Mouse (Mus musculus) effector memory CD4-positive, alpha-beta T cell, adult 5 months (primary cell): ENCODE measurements around the gene Fetub. TPM values are rescaled to one million over a fixed set of nuclear protein-coding genes. Genes with fewer than 3 reads are reported as not detected.

Source experiments
- polyA plus RNA-seq: library from polyadenylated mRNA; unstranded; fragments of 100-300 nt; shearing (Covaris generic); gene quantifications from one replicate; pipeline ENCODE4 v1.2.1, GENCODE M21; 2017

Gene Fetub
- polyA plus RNA-seq = not detected

DNA sequence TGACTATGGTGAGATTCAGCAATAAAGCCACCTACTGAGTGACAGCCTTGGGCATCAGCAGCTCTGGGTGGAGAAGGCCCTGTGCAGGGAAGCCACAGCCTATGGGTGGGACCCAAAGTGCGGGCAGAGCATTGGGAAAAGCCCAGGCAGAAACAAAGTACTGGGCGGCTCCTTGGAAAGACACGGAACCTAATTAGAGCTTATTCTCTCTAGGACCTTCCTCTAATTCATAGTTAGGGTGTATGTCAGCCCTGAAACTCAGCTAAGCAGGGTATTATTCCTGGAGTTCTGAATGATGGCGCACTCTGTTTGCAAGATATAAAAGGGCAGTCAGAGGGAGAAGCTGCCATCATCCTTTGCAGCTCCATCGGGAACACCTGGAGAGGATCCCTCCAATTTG, at the start of gene Fetub:
Fetub (plus strand) TSS at position 301 of the 400 bp plus-strand sequence.

DNA sequence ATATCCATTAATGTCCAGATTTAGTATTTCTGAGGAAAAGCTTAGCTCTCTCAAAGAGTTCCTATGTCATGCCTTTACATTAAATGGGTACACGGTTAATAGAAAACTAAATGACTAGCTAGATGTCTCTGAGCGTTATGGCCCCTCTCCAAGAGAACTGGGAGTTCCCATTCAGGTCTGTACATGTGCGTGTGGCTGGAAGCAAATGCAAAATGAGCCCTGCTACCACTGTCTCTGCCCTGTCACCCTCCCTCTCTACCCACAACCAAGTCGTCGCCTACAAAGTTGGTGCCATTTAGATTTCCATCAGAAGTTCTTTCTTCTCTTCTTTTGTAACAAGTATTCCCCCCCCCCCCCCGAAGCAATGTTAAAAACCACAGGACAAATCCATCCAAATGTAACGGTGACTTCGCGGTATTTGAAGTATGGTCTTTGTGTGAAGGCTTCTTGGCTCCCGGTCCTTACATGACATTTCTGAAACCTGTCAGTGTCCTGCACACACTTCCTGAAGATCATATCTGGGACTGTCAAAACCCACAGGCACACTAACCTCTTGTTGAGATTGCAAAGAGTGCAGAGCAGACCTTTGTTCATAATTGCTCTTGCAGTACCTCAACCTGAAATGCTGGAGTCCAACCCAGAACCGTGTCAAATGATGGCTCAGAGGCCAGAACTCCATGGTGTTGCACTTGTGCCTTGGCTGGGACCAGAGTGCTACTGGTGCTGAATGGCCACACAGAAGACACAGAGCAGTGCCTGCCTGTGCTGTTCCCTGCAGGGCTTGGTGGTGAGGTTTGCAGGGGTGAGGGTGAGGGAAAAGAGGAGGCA, 27.2 kb upstream of the Fetub start, which contains the start of gene Ahsg:
Ahsg (plus strand) TSS at position 595 of the 828 bp plus-strand sequence.

DNA sequence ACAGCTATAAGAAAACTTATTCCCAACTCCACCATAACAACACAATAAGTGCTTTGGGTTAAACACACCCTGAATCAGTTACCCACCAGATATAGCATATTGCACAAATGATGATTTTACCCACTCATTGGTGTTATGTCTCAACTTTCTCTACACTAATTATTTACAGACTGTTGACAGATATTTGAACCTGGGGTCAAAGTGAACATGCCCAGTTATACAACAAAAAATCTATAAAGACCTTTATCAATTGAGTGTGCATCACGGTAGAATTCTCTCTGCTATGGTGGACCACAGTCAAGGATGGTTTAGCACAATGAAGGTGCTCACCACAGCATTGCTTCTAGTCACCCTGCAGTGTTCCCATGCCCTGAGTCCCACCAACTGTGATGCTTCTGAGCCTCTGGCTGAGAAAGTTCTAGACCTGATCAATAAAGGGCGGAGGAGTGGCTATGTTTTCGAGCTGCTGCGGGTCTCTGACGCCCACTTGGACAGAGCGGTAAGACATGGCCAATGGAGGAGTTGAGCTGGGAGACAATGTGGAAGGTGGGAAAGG, 32.8 kb downstream of the Fetub start, which contains the start of gene Hrg:
Hrg (plus strand) TSS at position 233 of the 556 bp plus-strand sequence.

Other genes starting within 250 kb of the Fetub start
- not detected for gene Crygs, start 106.8 kb upstream of the Fetub start, polyA plus RNA-seq
- 10.4 TPM for gene Tbccd1, start 60.7 kb upstream of the Fetub start, polyA plus RNA-seq
- 72.5 TPM for gene Dnajb11, start 60.5 kb upstream of the Fetub start, polyA plus RNA-seq
- gene Ahsg, start 27.1 kb upstream of the Fetub start, polyA plus RNA-seq = not detected
- not detected for gene Hrg, start 32.7 kb downstream of the Fetub start, polyA plus RNA-seq
- gene Kng2, start 111.1 kb downstream of the Fetub start, polyA plus RNA-seq = not detected
- gene Kng1, start 139.5 kb downstream of the Fetub start, polyA plus RNA-seq = not detected
- gene Eif4a2, start 189.1 kb downstream of the Fetub start, polyA plus RNA-seq = 432 TPM
- gene Rfc4, start 209.4 kb downstream of the Fetub start, polyA plus RNA-seq = 15.6 TPM
- gene Adipoq, start 228.2 kb downstream of the Fetub start, polyA plus RNA-seq = not detected